42 mouse cellular contexts compared by ENCODE assay signal in genomic region chrX:31235088-31235487, GRCm38 (mm10). TPM values are rescaled to one million over a fixed set of nuclear protein-coding genes. Genes with fewer than 3 reads are reported as not detected.
"Had no signal": no experiment of that assay in that cellular context is flagged by ENCODE, and none has a peak within 500 bp of the region (broad histone marks: within the 10 kb centered on the region; RNA-seq: fewer than 3 reads in every experiment).

No protein-coding gene starts in this region.

RNA-seq across cellular contexts. Expression of gene Spin2f, which starts 18.6 kb away (rescaled TPM):
- total RNA-seq: heart, postnatal 10 days; heart, postnatal 14 days; heart, postnatal 25 days; heart, postnatal 36 days; heart, postnatal 4 days; hematopoietic stem cell, adult 5-6 weeks; hindbrain, postnatal 0 days; layer of hippocampus, adult 18-20 months; layer of hippocampus, adult 2 months; layer of hippocampus, adult 8-10 months; layer of hippocampus, postnatal 10 days; layer of hippocampus, postnatal 14 days; layer of hippocampus, postnatal 25 days; layer of hippocampus, postnatal 36 days; left cerebral cortex, adult 18-20 months; left cerebral cortex, adult 2 months had no signal
- polyA plus RNA-seq: heart, embryonic 10.5 days; heart, embryonic 11.5 days; heart, embryonic 12.5 days; heart, embryonic 13.5 days; heart, embryonic 14.5 days; heart, embryonic 15.5 days; heart, embryonic 16.5 days; heart, postnatal 0 days; hindbrain, embryonic 10.5 days; hindbrain, embryonic 11.5 days; hindbrain, embryonic 12.5 days; hindbrain, embryonic 13.5 days; hindbrain, embryonic 14.5 days; hindbrain, embryonic 15.5 days; hindbrain, embryonic 16.5 days; hindbrain, postnatal 0 days; inflammation-experienced regulatory T-cells, adult 6 months; intestine, embryonic 14.5 days; intestine, embryonic 15.5 days; intestine, embryonic 16.5 days; intestine, postnatal 0 days; kidney, adult 2 months; kidney, embryonic 14.5 days; kidney, embryonic 15.5 days; kidney, embryonic 16.5 days; kidney, postnatal 0 days; large intestine, adult 2 months had no signal
